Mouse (Mus musculus) stomach, postnatal 0 days (tissue): ENCODE results near the gene Polr2g.

Experiments
- CTCF ChIP-seq: IDR thresholded peaks from 2 replicates; pipeline ENCODE4 v1.5.1; 2016; ENCODE audit warnings: antibody characterized with exemption, low read depth, mild to moderate bottlenecking, moderate library complexity
- EP300 ChIP-seq: optimal IDR thresholded peaks from 2 replicates; pipeline ENCODE3; 2016; ENCODE audit warnings: antibody characterized with exemption

GRCm38 (mm10) chr19:8745382-8745781 is 53.0 kb downstream of the Polr2g start:
- TF ChIP-seq CTCF = no peak
- no peak for TF ChIP-seq EP300
